Mouse (Mus musculus) kidney, embryonic 16.5 days (tissue): ENCODE measurements at regions not wholly inside any gene's neighbourhood (a gene's known extent, or its start where the extent isn't known, plus 50 kb on each side); places are given as distances from the start of the nearest gene placed in this dataset.
"Not testable (repeated sequence)": the region's sequence is repeated elsewhere in the genome, so short reads cannot be mapped to it uniquely, and the experiment has no call there.

ENCODE experiments used
- ATAC-seq: fragments of 200-750 bp; cut with Nextera tagmentation; 2 replicates; pipeline ENCODE4 v1.8.0; 2017; ENCODE audit warnings: moderate TSS enrichment; ENCODE audit not compliant: low FRiP score, low TSS enrichment
- H3K27ac ChIP-seq: fragments of 300-500 bp; sonication (generic); 2 replicates; pipeline ENCODE4 v1.5.1; 2014; ENCODE audit warnings: low read length
- H3K27me3 ChIP-seq: fragments of 300-500 bp; sonication (generic); 2 replicates; pipeline ENCODE4 v1.6.1; 2014; ENCODE audit warnings: low read length, control low read depth, mixed read lengths; ENCODE audit not compliant: insufficient read depth
- H3K36me3 ChIP-seq: fragments of 300-500 bp; sonication (generic); 2 replicates; pipeline ENCODE4 v1.6.1; 2014; ENCODE audit warnings: low read length, control low read depth, mixed read lengths; ENCODE audit not compliant: insufficient read depth
- H3K4me1 ChIP-seq: fragments of 300-500 bp; sonication (generic); 2 replicates; pipeline ENCODE4 v1.6.1; 2014; ENCODE audit warnings: low read length, control low read depth, mixed read lengths; ENCODE audit not compliant: insufficient read depth
- H3K4me2 ChIP-seq: fragments of 300-500 bp; sonication (generic); replicated peaks from 2 replicates; pipeline ENCODE4 v1.6.1; 2014; ENCODE audit warnings: low read depth, low read length
- H3K4me3 ChIP-seq: fragments of 300-500 bp; sonication (generic); 2 replicates; pipeline ENCODE4 v1.5.1; 2014; ENCODE audit warnings: mild to moderate bottlenecking, low read length
- H3K9ac ChIP-seq: fragments of 300-500 bp; sonication (generic); replicated peaks from 2 replicates; pipeline ENCODE4 v1.6.1; 2014; ENCODE audit warnings: low read length
- H3K9me3 ChIP-seq: fragments of 300-500 bp; sonication (generic); 2 replicates; pipeline ENCODE4 v1.6.1; 2016; ENCODE audit warnings: low read length, control low read depth
- whole genome bisulfite sequencing: fragments of 180-500 bp; shearing (Covaris S2); extraction: QIAGEN DNeasy Blood & Tissue Kit; methylation state at CpG from one replicate; pipeline ENCODE4 v1.1.7; 2014; 5-methylcytosine and 5-hydroxymethylcytosine counted together

- ATAC-seq, result no peak
- H3K27ac ChIP-seq, result no peak overlapping the region
- H3K4me1 ChIP-seq, result 0 out of 2 replicates have a peak, but pooled peaks cover 8% of the 10 kb centered on the region
- no peak overlapping the region for H3K4me3 ChIP-seq
- H3K9ac ChIP-seq, result no peak overlapping the region
- H3K27me3 ChIP-seq, result no peaks in the 10 kb centered on the region
- no peaks in the 10 kb centered on the region for H3K9me3 ChIP-seq
- H3K36me3 ChIP-seq, result no peaks in the 10 kb centered on the region
- no peak overlapping the region for H3K4me2 ChIP-seq
- WGBS, result 83% methylated on average over 2 of the region's 2 CpGs
These were observed 182.8 kb upstream of the Tsc22d2 start for GRCm38 (mm10) chr3:58231746-58232145.

GRCm38 (mm10) chr3:58233296-58233695, 181.2 kb upstream of the Tsc22d2 start:
- WGBS, result 74% methylated on average over 2 of the region's 2 CpGs
- Histone ChIP-seq H3K4me3 (no peak overlapping the region), H3K4me1 (0 out of 2 replicates have a peak, but pooled peaks cover 4% of the 10 kb centered on the region), H3K9ac (no peak overlapping the region), H3K4me2 (no peak overlapping the region), H3K27me3 (no peaks in the 10 kb centered on the region), H3K27ac (no peak overlapping the region), H3K9me3 (no peaks in the 10 kb centered on the region), H3K36me3 (no peaks in the 10 kb centered on the region)
- ATAC-seq, result no peak

GRCm38 (mm10) chr3:58234846-58235630, 179.5 kb upstream of the Tsc22d2 start:
- WGBS, result 86% methylated on average over 6 of the region's 6 CpGs
- no peaks in the 10 kb centered on the region for H3K36me3 ChIP-seq
- no peak overlapping the region for H3K4me2 ChIP-seq
- ATAC-seq, result no peak
- H3K4me1 ChIP-seq, result no peaks in the 10 kb centered on the region
- H3K4me3 ChIP-seq, result no peak overlapping the region
- H3K9ac ChIP-seq, result no peak overlapping the region
- no peak overlapping the region for H3K27ac ChIP-seq
- no peaks in the 10 kb centered on the region for H3K27me3 ChIP-seq
- no peaks in the 10 kb centered on the region for H3K9me3 ChIP-seq

GRCm38 (mm10) chr3:58238111-58238510, 176.4 kb upstream of the Tsc22d2 start:
- no peak overlapping the region for H3K27ac ChIP-seq
- H3K9me3 ChIP-seq, result no peaks in the 10 kb centered on the region
- no peak overlapping the region for H3K4me2 ChIP-seq
- H3K9ac ChIP-seq, result no peak overlapping the region
- H3K4me1 ChIP-seq, result no peaks in the 10 kb centered on the region
- no peak for ATAC-seq
- no peak overlapping the region for H3K4me3 ChIP-seq
- H3K27me3 ChIP-seq, result no peaks in the 10 kb centered on the region
- no peaks in the 10 kb centered on the region for H3K36me3 ChIP-seq

GRCm38 (mm10) chr3:58240775-58241174, 173.7 kb upstream of the Tsc22d2 start:
- Histone ChIP-seq H3K4me2 (no peak overlapping the region), H3K4me1 (peaks cover 5% of the 10 kb centered on the region), H3K9me3 (no peaks in the 10 kb centered on the region), H3K9ac (no peak overlapping the region), H3K27me3 (no peaks in the 10 kb centered on the region), H3K4me3 (no peak overlapping the region), H3K27ac (no peak overlapping the region), H3K36me3 (no peaks in the 10 kb centered on the region)
- ATAC-seq, result no peak
- 87% methylated on average over 4 of the region's 4 CpGs for WGBS

- Histone ChIP-seq H3K9me3 (no peaks in the 10 kb centered on the region), H3K27me3 (no peaks in the 10 kb centered on the region), H3K4me2 (no peak overlapping the region), H3K9ac (no peak overlapping the region), H3K36me3 (no peaks in the 10 kb centered on the region), H3K4me1 (peaks cover 5% of the 10 kb centered on the region), H3K27ac (no peak overlapping the region), H3K4me3 (no peak overlapping the region)
- peak; percentile 57; the same call in 1 of the 2 replicates for ATAC-seq
- WGBS, result 8% methylated on average over 5 of the region's 5 CpGs
These were observed 169.2 kb upstream of the Tsc22d2 start for GRCm38 (mm10) chr3:58245361-58245760.

GRCm38 (mm10) chr3:58247989-58248388, 166.5 kb upstream of the Tsc22d2 start:
- Histone ChIP-seq H3K4me1 (peaks cover 5% of the 10 kb centered on the region), H3K4me2 (no peak overlapping the region), H3K27ac (no peak overlapping the region), H3K9ac (no peak overlapping the region), H3K27me3 (no peaks in the 10 kb centered on the region), H3K4me3 (no peak overlapping the region), H3K9me3 (no peaks in the 10 kb centered on the region), H3K36me3 (no peaks in the 10 kb centered on the region)
- no peak for ATAC-seq
- WGBS, result 92% methylated on average over 2 of the region's 2 CpGs

- H3K4me3 ChIP-seq, result no peak overlapping the region
These were observed 160.6 kb upstream of the Tsc22d2 start for GRCm38 (mm10) chr3:58253942-58254341.

GRCm38 (mm10) chr3:58267606-58268325, 146.7 kb upstream of the Tsc22d2 start:
- Histone ChIP-seq H3K4me2 (no peak overlapping the region), H3K27me3 (no peaks in the 10 kb centered on the region), H3K9ac (no peak overlapping the region), H3K9me3 (no peaks in the 10 kb centered on the region), H3K27ac (no peak overlapping the region), H3K4me1 (no peaks in the 10 kb centered on the region), H3K36me3 (no peaks in the 10 kb centered on the region), H3K4me3 (no peak overlapping the region)
- no peak for ATAC-seq
- 81% methylated on average over 14 of the region's 14 CpGs for WGBS

More at GRCm38 (mm10) chr3:58253942-58254341, 160.6 kb upstream of the Tsc22d2 start:
- Histone ChIP-seq H3K9me3 (no peaks in the 10 kb centered on the region), H3K27me3 (no peaks in the 10 kb centered on the region), H3K4me2 (no peak overlapping the region), H3K4me1 (no peaks in the 10 kb centered on the region), H3K36me3 (no peaks in the 10 kb centered on the region), H3K9ac (no peak overlapping the region), H3K27ac (no peak overlapping the region)
- WGBS, result 71% methylated on average over 8 of the region's 8 CpGs
- no peak for ATAC-seq

- H3K27me3 ChIP-seq, H3K9me3 ChIP-seq, H3K4me1 ChIP-seq, H3K27ac ChIP-seq, H3K4me3 ChIP-seq, H3K36me3 ChIP-seq, H3K4me2 ChIP-seq, H3K9ac ChIP-seq: not testable (repeated sequence)
- WGBS, result no CpG with 5 or more reads among the region's 4 CpGs
- 0 out of 2 replicates have a peak, but pooled peaks have one; percentile 63 for ATAC-seq
These were observed 143.1 kb upstream of the Tsc22d2 start for GRCm38 (mm10) chr3:58271441-58271840.
